Mouse (Mus musculus): Measurements from ENCODE around the gene Qars. TPM values are rescaled to one million over a fixed set of nuclear protein-coding genes. Genes with fewer than 3 reads are reported as not detected.

Qars gene
- total RNA-seq, 2 experiments from 2014 or later = 64.1 to 77.4 TPM

- no peak for DNase-seq
These were observed 23.4 kb downstream of the Qars start for GRCm38 (mm10) chr9:108530954-108531353.

- DNase-seq = no peak
These were observed 24.0 kb downstream of the Qars start for GRCm38 (mm10) chr9:108531496-108531895.

DNA sequence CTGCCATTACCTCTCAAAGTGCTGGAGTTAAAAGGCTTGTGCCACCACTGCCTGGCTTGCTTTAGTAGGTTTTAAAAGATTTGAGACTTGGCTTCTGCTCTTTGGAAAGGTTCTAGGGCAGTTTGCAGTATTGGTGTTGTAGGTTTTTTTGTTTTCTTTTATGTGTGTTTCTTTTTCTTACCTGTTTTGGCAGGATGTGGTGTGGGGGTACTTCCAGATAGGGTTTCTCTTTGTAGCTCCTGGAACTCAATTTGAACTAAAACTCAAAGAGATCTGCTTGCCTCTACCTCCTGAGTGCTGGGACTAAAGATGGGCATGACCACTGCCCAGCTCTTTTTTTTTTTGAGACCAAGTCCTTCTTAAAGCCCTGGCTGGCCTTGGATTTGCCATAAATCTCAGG lies 33.3 kb downstream of the Qars start:
- no peak for DNase-seq

DNA sequence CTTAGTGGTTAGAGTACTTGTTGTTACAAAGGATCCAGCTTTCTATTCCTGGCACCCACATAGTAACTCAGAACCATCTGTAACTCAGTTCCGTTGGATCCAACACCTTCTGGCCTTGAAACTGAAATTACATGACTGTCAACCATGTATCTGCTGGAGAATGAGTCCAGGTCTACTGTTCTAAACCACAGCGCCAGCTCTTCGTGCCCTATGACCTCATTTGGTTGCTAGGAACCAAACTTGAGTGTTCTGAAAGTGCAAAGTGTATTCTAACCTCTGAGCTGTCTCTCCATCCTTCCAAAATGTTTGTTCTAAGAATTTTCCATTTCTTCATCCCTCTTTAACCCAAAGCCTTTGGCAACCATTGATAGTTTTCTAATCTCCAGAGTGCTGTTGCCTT lies 38.5 kb downstream of the Qars start:
- no peak for DNase-seq

GRCm38 (mm10) chr9:108546875-108547274 lies 39.4 kb downstream of the Qars start:
- no peak for DNase-seq

DNA sequence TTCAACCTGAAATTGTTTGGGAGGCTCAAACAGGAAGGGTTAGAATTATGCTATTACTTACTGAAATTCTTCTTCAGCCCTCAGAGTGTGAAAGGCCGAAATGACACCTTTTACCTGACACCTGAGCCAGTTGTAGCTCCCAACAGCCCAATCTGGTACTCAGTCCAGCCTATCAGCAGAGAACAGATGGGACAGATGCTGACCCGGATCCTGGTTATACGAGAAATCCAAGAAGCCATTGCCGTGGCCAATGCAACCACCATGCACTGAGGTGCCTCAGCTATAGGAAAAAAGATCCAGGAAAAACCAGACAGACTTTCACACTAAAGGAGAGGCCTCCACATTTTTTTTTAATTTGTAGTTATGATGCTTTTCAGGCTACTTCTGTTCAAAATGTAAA lies 51.7 kb downstream of the Qars start:
- no peak for DNase-seq

GRCm38 (mm10) chr9:108560227-108560841 lies 52.8 kb downstream of the Qars start, which contains the start of gene Impdh2:
TSS of gene Impdh2 (plus strand) at chr9:108560286.
- DNase-seq = peak; percentile 92

GRCm38 (mm10) chr9:108563671-108564070 lies 56.2 kb downstream of the Qars start:
- no peak for DNase-seq

GRCm38 (mm10) chr9:108564131-108564530 lies 56.6 kb downstream of the Qars start:
- no peak for DNase-seq

Other genes with a start within 250 kb of the Qars start
- 100 to 1,000 TPM; 169 to 183 TPM for gene Dag1, start 243.7 kb upstream of the Qars start, total RNA-seq (2021)
- gene Nicn1, start 217.3 kb upstream of the Qars start, total RNA-seq (2021) = 10 to 100 TPM in 1 of 2 experiments, 1 to 10 TPM in 1; 8.2 to 12.1 TPM
- 1 to 10 TPM; 1.6 to 1.8 TPM for gene Amt, start 210.9 kb upstream of the Qars start, total RNA-seq (2021)
- gene Rhoa, start 201.6 kb upstream of the Qars start, total RNA-seq (2021) = 100 to 1,000 TPM; 104 to 120 TPM
- 10 to 100 TPM; 25.0 to 30.8 TPM for gene Tcta, start 201.5 kb upstream of the Qars start, total RNA-seq (2021)
- gene Gpx1, start 168.8 kb upstream of the Qars start, total RNA-seq (2021) = 10 to 100 TPM; 74.4 to 92.9 TPM
- gene Usp4, start 159.9 kb upstream of the Qars start, total RNA-seq (2021) = 10 to 100 TPM; 61.7 to 64.9 TPM
- under 1 TPM; 0.40 to 0.46 TPM for gene 1700102P08Rik, start 114.9 kb upstream of the Qars start, total RNA-seq (2021)
- not detected for gene Ccdc36, start 79.2 kb upstream of the Qars start, total RNA-seq (2021)
- gene BC048562, start 71.2 kb upstream of the Qars start, total RNA-seq (2021) = not detected
- gene Ccdc71, start 47.2 kb upstream of the Qars start, total RNA-seq (2021) = 10 to 100 TPM; 16.3 to 17.2 TPM
- 1 to 10 TPM; 3.3 to 3.8 TPM for gene Klhdc8b, start 46.1 kb upstream of the Qars start, total RNA-seq (2021)
- gene Lamb2, start 28.0 kb upstream of the Qars start, total RNA-seq (2021) = 100 to 1,000 TPM; 142 to 152 TPM
- 100 to 1,000 TPM; 101 to 103 TPM for gene Usp19, start 17.1 kb upstream of the Qars start, total RNA-seq (2021)
- gene Qrich1, start 9.1 kb downstream of the Qars start, total RNA-seq (2021) = 10 to 100 TPM; 41.2 to 50.5 TPM
- gene Impdh2, start 52.6 kb downstream of the Qars start, total RNA-seq (2021) = 10 to 100 TPM; 51.9 to 54.0 TPM
- gene Ndufaf3, start 59.7 kb downstream of the Qars start, total RNA-seq (2021) = 10 to 100 TPM; 28.2 to 37.5 TPM
- gene Dalrd3, start 62.2 kb downstream of the Qars start, total RNA-seq (2021) = 10 to 100 TPM in 1 of 2 experiments, 1 to 10 TPM in 1; 7.6 to 10.4 TPM
- gene Wdr6, start 71.0 kb downstream of the Qars start, total RNA-seq (2021) = 1 to 10 TPM; 5.2 to 5.3 TPM
- 1 to 10 TPM; 2.8 to 3.1 TPM for gene P4htm, start 90.0 kb downstream of the Qars start, total RNA-seq (2021)
- 10 to 100 TPM; 52.7 to 61.0 TPM for gene Arih2, start 141.7 kb downstream of the Qars start, total RNA-seq (2021)
- 10 to 100 TPM; 67.1 to 73.5 TPM for gene Slc25a20, start 154.4 kb downstream of the Qars start, total RNA-seq (2021)
- gene Prkar2a, start 181.6 kb downstream of the Qars start, total RNA-seq (2021) = 100 to 1,000 TPM; 122 to 134 TPM

Data from gastrocnemius, postnatal 25 days (tissue).